Mouse (Mus musculus) bone marrow macrophage, adult 2 months (primary cell): Measurements from ENCODE around the gene Art3.

Source experiments
- CTCF ChIP-seq: IDR thresholded peaks from 2 replicates; pipeline ENCODE4 v1.5.1; 2012; ENCODE audit warnings: low read depth, mild to moderate bottlenecking, low read length, moderate library complexity
- POLR2A ChIP-seq: IDR thresholded peaks from 2 replicates; pipeline ENCODE4 v1.6.1; 2012; ENCODE audit warnings: mild to moderate bottlenecking, low read depth, low read length, borderline replicate concordance

DNA sequence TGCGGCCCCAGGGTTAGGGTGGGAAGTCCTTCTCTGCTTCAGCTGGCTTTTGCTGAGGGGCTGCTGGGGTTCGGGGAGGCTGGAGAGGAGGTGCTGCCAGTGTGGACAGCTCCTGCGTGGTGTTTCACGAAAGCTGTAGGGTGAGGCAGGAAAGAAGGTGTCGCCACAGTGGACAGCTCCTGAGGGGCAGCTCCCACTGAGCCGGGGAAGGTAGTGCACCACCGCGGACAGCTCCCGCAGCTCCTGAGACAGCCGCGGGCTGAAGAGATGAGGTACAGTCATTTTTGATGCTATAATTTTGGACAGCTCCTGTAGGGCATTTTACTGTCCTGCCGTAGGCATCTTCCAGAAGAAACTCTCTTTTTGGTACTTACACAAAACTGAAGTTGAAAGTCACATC lies 26.4 kb downstream of the Art3 start:
- TF ChIP-seq CTCF (no peak), POLR2A (no peak)
